Mouse (Mus musculus) heart, postnatal 0 days (tissue): ENCODE results near the gene Gm17019. TPM values are rescaled to one million over a fixed set of nuclear protein-coding genes. Genes with fewer than 3 reads are reported as not detected.
"Not testable (repeated sequence)": the region's sequence is repeated elsewhere in the genome, so short reads cannot be mapped to it uniquely, and the experiment has no call there.

Source experiments
- ATAC-seq: fragments of 200-750 bp; cut with Nextera tagmentation; 2 replicates; pipeline ENCODE4 v1.8.0; 2017; ENCODE audit warnings: low read depth, moderate number of reproducible peaks, moderate library complexity; ENCODE audit not compliant: insufficient read depth
- DNase-seq: peaks from one replicate; pipeline ENCODE4 v3.0.0-alpha.2; 2016; ENCODE audit warnings: low spot score
- H3K27ac ChIP-seq: fragments of 300-500 bp; sonication (generic); 2 replicates; pipeline ENCODE4 v1.5.1; 2014; ENCODE audit warnings: low read depth, mild to moderate bottlenecking
- H3K27me3 ChIP-seq: fragments of 300-500 bp; sonication (generic); 2 replicates; pipeline ENCODE4 v1.6.1; 2014; ENCODE audit warnings: low read length, mixed read lengths; ENCODE audit not compliant: control insufficient read depth, insufficient read depth
- H3K36me3 ChIP-seq: fragments of 300-500 bp; sonication (generic); replicated peaks from 2 replicates; pipeline ENCODE4 v1.6.1; 2014; ENCODE audit warnings: low read length, mixed read lengths; ENCODE audit not compliant: control insufficient read depth, insufficient read depth
- H3K4me1 ChIP-seq: fragments of 300-500 bp; sonication (generic); 2 replicates; pipeline ENCODE4 v1.6.1; 2014; ENCODE audit warnings: antibody characterized with exemption; ENCODE audit not compliant: control insufficient read depth, insufficient read depth
- H3K4me2 ChIP-seq: fragments of 300-500 bp; sonication (generic); 2 replicates; pipeline ENCODE4 v1.6.1; 2014; ENCODE audit warnings: low read depth, mild to moderate bottlenecking, low read length, moderate library complexity
- H3K4me3 ChIP-seq: fragments of 300-500 bp; sonication (generic); 2 replicates; pipeline ENCODE4 v1.5.1; 2014; ENCODE audit warnings: low read depth, low read length
- H3K9ac ChIP-seq: fragments of 300-500 bp; sonication (generic); replicated peaks from 2 replicates; pipeline ENCODE4 v1.6.1; 2014; ENCODE audit warnings: low read depth, low read length, mixed read lengths
- H3K9me3 ChIP-seq: fragments of 300-500 bp; sonication (generic); replicated peaks from 2 replicates; pipeline ENCODE4 v1.6.1; 2016; ENCODE audit warnings: low read length; ENCODE audit not compliant: control insufficient read depth
- WGBS: fragments of 180-500 bp; shearing (Covaris S2); extraction: QIAGEN DNeasy Blood & Tissue Kit; methylation state at CpG from one replicate; pipeline ENCODE4 v1.1.7; 2014; 5-methylcytosine and 5-hydroxymethylcytosine counted together
- polyA plus RNA-seq: library from polyadenylated mRNA; unstranded; fragments of >200 nt; fragmentation: Nextera tagmentation; extraction: Ambion mirVana; gene quantifications from 2 replicates; pipeline ENCODE4 v1.2.1, GENCODE M21; 2015
- total RNA-seq: library from RNA; depleted of rRNA; stranded (reverse); fragments of >200 nt; gene quantifications from 2 replicates; pipeline ENCODE4 v1.2.3, GENCODE M21; 2014; ENCODE audit warnings: low replicate concordance; rRNA removed

Gm17019 gene
- total and polyA plus RNA-seq, 2 experiments from 2014 or later, result not detected

DNA sequence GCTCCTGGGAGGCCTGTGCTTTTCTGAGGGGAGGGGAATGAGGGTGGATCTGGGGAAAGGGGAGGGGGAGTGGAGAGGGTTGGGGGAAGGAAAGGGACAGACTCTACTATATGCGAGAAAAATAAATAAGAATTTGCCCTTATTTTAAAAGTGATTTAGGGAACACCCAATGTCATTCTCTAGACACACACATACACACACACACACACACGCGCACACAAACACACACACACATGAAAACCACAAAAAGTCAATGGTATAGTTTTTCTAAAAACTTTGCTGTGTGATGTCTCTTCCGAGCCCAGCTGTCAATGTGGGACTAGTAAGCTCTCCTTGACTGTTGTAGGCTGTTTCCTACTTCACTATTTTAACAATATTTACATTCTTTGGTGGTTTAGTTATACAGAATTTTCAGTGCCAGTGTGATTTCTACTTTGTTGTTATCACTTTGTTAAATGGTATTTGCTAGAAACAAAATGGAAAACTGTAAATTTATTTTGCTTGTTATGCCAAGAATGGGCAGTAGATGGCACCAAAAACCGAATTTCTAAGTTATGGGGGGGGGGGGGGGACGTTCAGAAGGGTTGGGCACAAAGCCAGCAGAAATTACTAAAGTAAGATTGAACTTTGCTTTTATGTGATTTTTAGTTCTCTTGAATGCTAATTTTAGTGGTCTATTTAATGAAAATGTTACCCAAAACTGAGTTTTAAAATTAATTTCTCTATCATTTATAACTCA is 46.0 kb downstream of the Gm17019 start:
- H3K27ac ChIP-seq, H3K4me2 ChIP-seq, DNase-seq, H3K27me3 ChIP-seq, ATAC-seq, H3K4me3 ChIP-seq, H3K36me3 ChIP-seq, H3K9me3 ChIP-seq, H3K4me1 ChIP-seq, H3K9ac ChIP-seq: not testable (repeated sequence)
- WGBS, result 36% methylated on average over 5 of the region's 6 CpGs

Other genes starting within 250 kb of the Gm17019 start
- not detected in 2 replicates for gene Gm9758, start 118.1 kb downstream of the Gm17019 start, total RNA-seq
- not detected in 2 replicates for gene Gm9758, start 118.1 kb downstream of the Gm17019 start, polyA plus RNA-seq
- gene Speer4e, start 94.6 kb downstream of the Gm17019 start, total RNA-seq, result not detected in 2 replicates
- gene Speer4e, start 94.6 kb downstream of the Gm17019 start, polyA plus RNA-seq, result not detected in 2 replicates
- not detected in 2 replicates for gene Gm10354, start 54.1 kb downstream of the Gm17019 start, total RNA-seq
- not detected in 2 replicates for gene Gm10354, start 54.1 kb downstream of the Gm17019 start, polyA plus RNA-seq